Mouse (Mus musculus) ES-Bruce4 (cell line): Measurements from ENCODE around the gene Mink1. TPM values are rescaled to one million over a fixed set of nuclear protein-coding genes. Genes with fewer than 3 reads are reported as not detected.

Experiments
- H3K27ac ChIP-seq: 2 replicates; pipeline ENCODE4 v1.5.1; 2012; ENCODE audit warnings: low read length, inconsistent platforms; ENCODE audit not compliant: insufficient read depth
- H3K27me3 ChIP-seq: 2 replicates; pipeline ENCODE4 v1.6.1; 2012; ENCODE audit warnings: mild to moderate bottlenecking, low read length, inconsistent platforms; ENCODE audit not compliant: control insufficient read depth, poor library complexity, insufficient read depth, severe bottlenecking
- H3K36me3 ChIP-seq: 2 replicates; pipeline ENCODE4 v1.6.1; 2012; ENCODE audit warnings: inconsistent platforms, mild to moderate bottlenecking, low read length, moderate library complexity; ENCODE audit not compliant: control insufficient read depth, poor library complexity, insufficient read depth, severe bottlenecking
- H3K4me1 ChIP-seq: one replicate; pipeline ENCODE4 v1.8.1; 2011; ENCODE audit warnings: low read length; ENCODE audit not compliant: control insufficient read depth, insufficient read depth
- H3K4me3 ChIP-seq: 2 replicates; pipeline ENCODE4 v1.5.1; 2011; ENCODE audit warnings: low read depth, mild to moderate bottlenecking, low read length
- H3K9ac ChIP-seq: 2 replicates; pipeline ENCODE4 v1.6.1; 2012; ENCODE audit warnings: low read depth, mild to moderate bottlenecking, inconsistent platforms; ENCODE audit not compliant: poor library complexity, severe bottlenecking
- H3K9me3 ChIP-seq: replicated peaks from 2 replicates; pipeline ENCODE4 v1.6.1; 2012; ENCODE audit warnings: mild to moderate bottlenecking, low read length, inconsistent platforms; ENCODE audit not compliant: control insufficient read depth, poor library complexity, insufficient read depth, severe bottlenecking
- CTCF ChIP-seq: IDR thresholded peaks from one replicate; pipeline ENCODE4 v1.8.1; 2011; ENCODE audit warnings: low read depth, low read length
- EP300 ChIP-seq: IDR thresholded peaks from 2 replicates; pipeline ENCODE4 v1.6.1; 2011; ENCODE audit warnings: low read depth, low read length; ENCODE audit not compliant: insufficient read depth
- POLR2A ChIP-seq: IDR thresholded peaks from one replicate; pipeline ENCODE4 v1.8.1; 2011; ENCODE audit warnings: low read length; ENCODE audit not compliant: insufficient read depth
- polyA plus RNA-seq: library from polyadenylated mRNA; stranded (reverse); fragments of >200 nt; gene quantifications from 2 replicates; pipeline ENCODE4 v1.2.4, GENCODE M21; 2011; ENCODE audit warnings: low read depth; ENCODE audit not compliant: missing spikeins, insufficient read depth, insufficient read length

The Mink1 gene
- polyA plus RNA-seq, 1 experiment = 31.8 TPM

GRCm38 (mm10) chr11:70598451-70598953 lies 35.8 kb downstream of the Mink1 start:
- no peak overlapping the region for H3K4me3 ChIP-seq
- H3K9me3 ChIP-seq = no peaks in the 10 kb centered on the region
- peaks cover 2% of the 10 kb centered on the region for H3K36me3 ChIP-seq
- H3K27ac ChIP-seq = no peak overlapping the region
- no peaks in the 10 kb centered on the region for H3K27me3 ChIP-seq
- no peak overlapping the region for H3K9ac ChIP-seq
- TF ChIP-seq EP300 (no peak), POLR2A (no peak), CTCF (no peak)
- no peaks in the 10 kb centered on the region for H3K4me1 ChIP-seq

- Histone ChIP-seq H3K27me3 (no peaks in the 10 kb centered on the region), H3K36me3 (no peaks in the 10 kb centered on the region), H3K9ac (no peak overlapping the region), H3K27ac (no peak overlapping the region), H3K4me1 (no peaks in the 10 kb centered on the region), H3K9me3 (no peaks in the 10 kb centered on the region), H3K4me3 (no peak overlapping the region)
- no peak for TF ChIP-seq EP300
- peak; percentile 89 for TF ChIP-seq CTCF
Observed at GRCm38 (mm10) chr11:70605024-70605566, 42.4 kb downstream of the Mink1 start.

- H3K36me3 ChIP-seq = no peaks in the 10 kb centered on the region
- TF ChIP-seq CTCF = no peak
- no peak for TF ChIP-seq POLR2A
- TF ChIP-seq EP300 = no peak
Observed at GRCm38 (mm10) chr11:70606717-70607116, 44.0 kb downstream of the Mink1 start.

DNA sequence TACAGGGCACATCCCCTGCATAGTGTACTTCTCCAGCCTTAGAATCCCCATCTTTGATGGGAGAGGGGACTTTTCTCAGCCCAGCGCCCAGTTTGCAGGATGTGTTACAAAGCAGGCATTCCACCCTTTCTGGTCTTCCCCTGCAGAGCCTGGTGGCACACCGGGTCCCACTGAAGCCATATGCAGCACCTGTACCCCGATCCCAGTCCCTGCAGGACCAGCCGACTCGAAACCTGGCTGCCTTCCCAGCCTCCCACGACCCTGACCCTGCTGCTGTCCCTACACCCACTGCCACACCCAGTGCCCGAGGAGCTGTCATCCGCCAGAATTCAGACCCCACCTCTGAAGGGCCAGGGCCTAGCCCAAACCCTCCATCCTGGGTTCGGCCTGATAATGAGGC lies 44.9 kb downstream of the Mink1 start:
- TF ChIP-seq POLR2A (no peak), EP300 (no peak), CTCF (no peak)
- Histone ChIP-seq H3K36me3 (no peaks in the 10 kb centered on the region; the same call in 1 of the 2 replicates), H3K27ac (no peak overlapping the region), H3K9ac (no peak overlapping the region), H3K4me1 (no peaks in the 10 kb centered on the region), H3K27me3 (no peaks in the 10 kb centered on the region), H3K9me3 (no peaks in the 10 kb centered on the region), H3K4me3 (no peak overlapping the region)

More at GRCm38 (mm10) chr11:70606717-70607116, 44.0 kb downstream of the Mink1 start:
- no peak overlapping the region for H3K4me3 ChIP-seq
- no peak overlapping the region for H3K9ac ChIP-seq
- H3K4me1 ChIP-seq = no peaks in the 10 kb centered on the region
- no peak overlapping the region for H3K27ac ChIP-seq
- no peaks in the 10 kb centered on the region for H3K27me3 ChIP-seq
- no peaks in the 10 kb centered on the region for H3K9me3 ChIP-seq

DNA sequence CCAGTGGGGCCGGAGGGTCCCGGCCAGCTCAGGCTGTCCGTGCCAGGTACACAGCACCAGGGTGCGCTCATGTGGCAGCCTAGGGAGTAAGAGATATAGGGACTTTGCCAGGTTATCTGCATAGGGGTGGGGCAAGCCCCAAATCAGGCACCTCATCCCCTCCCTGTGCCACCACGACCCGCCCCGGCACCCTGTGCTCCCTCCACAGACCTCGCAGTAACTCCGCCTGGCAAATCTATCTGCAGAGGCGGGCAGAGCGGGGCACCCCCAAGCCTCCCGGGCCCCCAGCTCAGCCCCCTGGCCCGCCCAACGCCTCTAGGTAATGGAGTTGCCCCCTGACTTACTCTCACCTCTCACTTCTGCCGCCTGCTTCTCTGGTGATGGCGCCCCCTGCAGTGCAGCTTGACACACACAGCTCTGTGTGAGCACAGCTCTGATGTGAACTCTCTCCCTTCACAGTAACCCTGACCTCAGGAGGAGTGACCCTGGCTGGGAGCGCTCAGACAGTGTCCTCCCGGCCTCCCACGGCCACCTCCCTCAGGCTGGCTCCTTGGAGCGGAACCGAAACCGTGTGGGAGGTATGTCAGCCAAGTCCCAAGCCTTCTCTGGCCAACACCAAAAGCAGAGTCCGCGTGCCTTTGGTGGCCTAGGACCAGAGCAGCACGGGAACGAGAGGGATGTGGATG lies 45.8 kb downstream of the Mink1 start:
- Histone ChIP-seq H3K27ac (no peak overlapping the region), H3K36me3 (peaks cover 7% of the 10 kb centered on the region; the same call in 1 of the 2 replicates), H3K4me3 (peak overlapping the region; percentile 19; the same call in 1 of the 2 replicates), H3K27me3 (no peaks in the 10 kb centered on the region), H3K9ac (no peak overlapping the region), H3K9me3 (no peaks in the 10 kb centered on the region), H3K4me1 (no peaks in the 10 kb centered on the region)
- TF ChIP-seq CTCF = peak; percentile 89
- TF ChIP-seq EP300 = no peak

DNA sequence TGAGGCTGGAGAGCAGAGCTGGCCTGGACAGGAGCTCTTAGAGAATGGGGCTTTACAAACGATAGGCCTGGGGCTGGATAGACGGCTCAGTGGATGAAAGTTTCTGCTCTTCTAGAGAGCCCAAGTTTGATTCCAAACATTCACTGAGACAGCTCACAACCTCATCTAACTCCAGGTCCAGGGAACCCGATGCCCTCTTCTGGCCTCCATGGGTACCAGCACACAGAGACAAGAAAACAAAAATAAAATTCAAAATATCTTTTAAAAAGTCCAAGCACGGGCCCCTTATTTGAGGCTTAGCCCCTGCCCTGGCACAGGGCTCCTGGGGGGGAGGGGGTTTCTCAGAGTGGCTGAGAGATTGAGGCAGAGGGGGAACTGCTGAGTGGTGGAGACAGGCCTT lies 48.1 kb downstream of the Mink1 start:
- H3K27me3 ChIP-seq = no peaks in the 10 kb centered on the region
- no peak overlapping the region for H3K4me3 ChIP-seq
- no peak overlapping the region for H3K9ac ChIP-seq
- H3K36me3 ChIP-seq = peaks cover 7% of the 10 kb centered on the region; the same call in 1 of the 2 replicates
- no peaks in the 10 kb centered on the region for H3K9me3 ChIP-seq
- no peaks in the 10 kb centered on the region for H3K4me1 ChIP-seq
- TF ChIP-seq EP300 (no peak), POLR2A (no peak)
- no peak overlapping the region for H3K27ac ChIP-seq
